Mouse (Mus musculus) forebrain, embryonic 16.5 days (tissue): ENCODE measurements around the gene Ikzf1. TPM values are rescaled to one million over a fixed set of nuclear protein-coding genes. Genes with fewer than 3 reads are reported as not detected.

Source experiments
- ATAC-seq: fragments of 200-750 bp; cut with Nextera tagmentation; 2 replicates; pipeline ENCODE4 v1.8.0; 2017; ENCODE audit warnings: mild to moderate bottlenecking, moderate library complexity
- H3K27ac ChIP-seq: fragments of 300-500 bp; sonication (generic); 2 replicates; pipeline ENCODE4 v1.5.1; 2014; ENCODE audit warnings: low read length, control low read depth
- H3K27me3 ChIP-seq: fragments of 300-500 bp; sonication (generic); replicated peaks from 2 replicates; pipeline ENCODE4 v1.6.1; 2014; ENCODE audit warnings: low read length; ENCODE audit not compliant: control insufficient read depth, insufficient read depth
- H3K36me3 ChIP-seq: fragments of 300-500 bp; sonication (generic); 2 replicates; pipeline ENCODE4 v1.6.1; 2014; ENCODE audit not compliant: control insufficient read depth, insufficient read depth
- H3K4me1 ChIP-seq: fragments of 300-500 bp; sonication (generic); replicated peaks from 2 replicates; pipeline ENCODE4 v1.6.1; 2014; ENCODE audit warnings: low read length; ENCODE audit not compliant: control insufficient read depth, insufficient read depth
- H3K4me2 ChIP-seq: fragments of 300-500 bp; sonication (generic); 2 replicates; pipeline ENCODE4 v1.6.1; 2014; ENCODE audit warnings: mild to moderate bottlenecking, low read length, control low read depth
- H3K4me3 ChIP-seq: fragments of 300-500 bp; sonication (generic); replicated peaks from 2 replicates; pipeline ENCODE4 v1.5.1; 2014; ENCODE audit warnings: mild to moderate bottlenecking, low read length, control low read depth
- H3K9ac ChIP-seq: fragments of 300-500 bp; sonication (generic); replicated peaks from 2 replicates; pipeline ENCODE4 v1.6.1; 2014; ENCODE audit warnings: low read depth, low read length, control low read depth
- H3K9me3 ChIP-seq: fragments of 300-500 bp; sonication (generic); 2 replicates; pipeline ENCODE4 v1.6.1; 2016; ENCODE audit warnings: low read length; ENCODE audit not compliant: control insufficient read depth
- whole genome bisulfite sequencing: fragments of 180-500 bp; shearing (Covaris S2); extraction: QIAGEN DNeasy Blood & Tissue Kit; methylation state at CpG from one replicate; pipeline ENCODE4 v1.1.7; 2014; 5-methylcytosine and 5-hydroxymethylcytosine counted together
- polyA plus RNA-seq: library from polyadenylated mRNA; unstranded; fragments of >200 nt; fragmentation: Nextera tagmentation; extraction: Ambion mirVana; gene quantifications from 2 replicates; pipeline ENCODE4 v1.2.1, GENCODE M21; 2015

The Ikzf1 gene
- polyA plus RNA-seq, 1 experiment from 2014 or later: 2.6 TPM

DNA sequence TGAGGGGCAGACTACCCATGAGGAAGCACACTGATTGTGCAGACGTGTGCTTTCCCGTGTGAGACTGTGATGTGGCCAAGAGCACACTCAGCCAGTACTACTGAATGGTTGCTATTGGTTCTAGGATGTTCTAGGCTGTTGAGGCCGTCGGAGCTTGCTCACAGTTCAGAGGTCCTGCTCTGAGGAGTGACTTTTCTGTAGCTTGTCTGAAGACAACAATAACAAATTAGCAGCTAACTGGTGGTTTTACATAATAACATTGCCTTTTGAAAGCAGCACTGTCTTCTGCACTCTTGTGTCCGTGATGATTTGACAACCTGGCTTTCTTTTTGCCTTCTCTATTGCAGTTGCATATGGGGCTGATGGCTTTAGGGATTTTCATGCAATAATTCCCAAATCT lies 55.8 kb downstream of the Ikzf1 start:
- H3K36me3 ChIP-seq: no peaks in the 10 kb centered on the region
- H3K4me1 ChIP-seq: no peaks in the 10 kb centered on the region
- H3K9me3 ChIP-seq: no peaks in the 10 kb centered on the region
- H3K9ac ChIP-seq: no peak overlapping the region
- 79% methylated on average over 5 of the region's 5 CpGs for WGBS
- no peak overlapping the region for H3K4me2 ChIP-seq
- ATAC-seq: no peak
- H3K27ac ChIP-seq: no peak overlapping the region
- no peak overlapping the region for H3K4me3 ChIP-seq
- no peaks in the 10 kb centered on the region for H3K27me3 ChIP-seq

DNA sequence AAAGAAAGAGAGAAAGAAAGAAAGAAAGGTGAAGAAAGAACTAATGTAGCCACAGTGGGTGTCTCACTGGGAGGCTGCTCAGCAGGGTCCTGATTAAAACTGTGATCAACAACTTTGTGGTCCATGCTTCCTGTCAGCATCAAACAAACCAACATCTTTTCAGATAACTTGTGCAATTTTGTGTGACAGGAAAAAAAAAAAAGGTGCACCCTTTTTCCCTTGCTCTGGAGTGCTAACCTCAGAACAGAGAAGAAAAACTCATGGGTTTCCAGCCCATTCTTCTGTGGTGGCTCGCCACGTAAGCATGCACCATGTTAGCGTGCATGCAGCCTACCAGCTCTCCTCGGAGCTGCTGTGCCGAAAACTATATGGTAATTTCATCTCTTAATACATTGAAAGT lies 56.8 kb downstream of the Ikzf1 start:
- no peak overlapping the region for H3K4me3 ChIP-seq
- no peak overlapping the region for H3K9ac ChIP-seq
- no peaks in the 10 kb centered on the region for H3K27me3 ChIP-seq
- H3K36me3 ChIP-seq: no peaks in the 10 kb centered on the region
- WGBS: 90% methylated on average over 5 of the region's 5 CpGs
- H3K9me3 ChIP-seq: no peaks in the 10 kb centered on the region
- H3K27ac ChIP-seq: no peak overlapping the region
- H3K4me2 ChIP-seq: no peak overlapping the region
- no peak for ATAC-seq
- H3K4me1 ChIP-seq: no peaks in the 10 kb centered on the region

DNA sequence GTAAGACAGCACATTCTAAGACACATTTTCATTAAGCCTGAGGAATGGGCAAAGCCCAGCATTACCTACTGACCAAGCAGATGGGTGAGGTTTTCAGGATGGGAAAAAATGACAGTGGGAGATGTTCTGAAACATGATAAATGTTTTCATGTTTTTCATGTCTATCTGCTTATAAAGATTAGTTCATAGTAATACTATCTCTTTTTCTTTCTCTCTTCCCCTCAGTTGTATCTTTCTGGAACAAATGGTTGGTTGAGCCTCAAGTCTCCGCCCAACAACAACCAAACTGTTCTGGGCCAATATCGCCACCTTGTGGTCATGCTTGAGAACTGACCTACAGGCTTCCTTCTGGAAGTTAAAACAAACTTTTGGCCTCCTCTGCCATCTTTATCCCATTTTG lies 57.8 kb downstream of the Ikzf1 start:
- WGBS: 36% methylated on average over 2 of the region's 2 CpGs
- no peak overlapping the region for H3K4me2 ChIP-seq
- H3K4me3 ChIP-seq: no peak overlapping the region
- no peak overlapping the region for H3K9ac ChIP-seq
- H3K36me3 ChIP-seq: no peaks in the 10 kb centered on the region
- ATAC-seq: no peak
- H3K9me3 ChIP-seq: no peaks in the 10 kb centered on the region
- no peak overlapping the region for H3K27ac ChIP-seq
- H3K27me3 ChIP-seq: no peaks in the 10 kb centered on the region
- no peaks in the 10 kb centered on the region for H3K4me1 ChIP-seq

DNA sequence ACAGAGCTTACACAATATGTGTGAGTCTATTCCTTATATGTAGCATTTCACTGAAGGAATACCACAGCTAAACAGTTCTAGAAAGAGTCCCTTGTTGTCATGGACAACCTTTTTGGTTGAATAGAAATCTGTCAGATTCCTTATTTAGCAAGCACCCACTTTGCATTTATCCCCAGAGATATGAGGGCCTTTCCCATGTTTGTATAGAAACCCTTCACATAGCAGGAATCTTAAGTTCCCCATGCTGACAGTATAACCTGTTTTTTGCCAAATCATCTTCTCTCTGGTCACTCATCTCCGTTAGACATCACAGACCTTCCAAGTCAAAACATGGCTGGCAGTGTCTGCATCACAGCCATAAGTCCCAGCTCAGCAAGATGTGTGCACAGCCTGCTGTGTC lies 59.4 kb downstream of the Ikzf1 start:
- Histone ChIP-seq H3K4me3 (no peak overlapping the region), H3K4me2 (no peak overlapping the region), H3K9me3 (no peaks in the 10 kb centered on the region), H3K27me3 (no peaks in the 10 kb centered on the region), H3K4me1 (no peaks in the 10 kb centered on the region), H3K36me3 (no peaks in the 10 kb centered on the region), H3K27ac (no peak overlapping the region), H3K9ac (no peak overlapping the region)
- 66% methylated on average over 1 of the region's 1 CpGs for WGBS
- no peak for ATAC-seq

DNA sequence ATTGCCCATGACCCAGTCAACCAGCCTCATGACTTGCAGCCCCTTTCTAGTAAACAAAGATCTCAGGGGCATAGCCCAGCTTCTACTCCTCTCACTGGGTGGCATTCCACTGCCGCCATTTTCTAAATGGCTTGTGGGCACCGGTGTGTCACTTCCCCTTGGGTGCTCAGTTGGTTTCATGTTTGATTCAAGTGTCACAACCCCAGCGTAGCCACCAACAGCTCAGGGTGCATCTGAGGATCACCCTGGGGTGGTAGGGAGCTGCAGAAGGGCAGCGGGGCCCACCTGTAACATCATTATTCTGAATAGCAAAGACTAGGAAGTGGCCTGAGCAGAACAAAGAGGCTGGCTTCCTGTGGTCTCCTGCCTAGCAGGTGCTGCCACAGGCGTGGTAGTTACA lies 66.3 kb downstream of the Ikzf1 start:
- no peak overlapping the region for H3K27ac ChIP-seq
- no peaks in the 10 kb centered on the region for H3K36me3 ChIP-seq
- H3K4me1 ChIP-seq: no peaks in the 10 kb centered on the region
- no peak overlapping the region for H3K4me3 ChIP-seq
- H3K9ac ChIP-seq: no peak overlapping the region
- no peak overlapping the region for H3K4me2 ChIP-seq
- no peak for ATAC-seq
- 90% methylated on average over 5 of the region's 5 CpGs for WGBS
- H3K9me3 ChIP-seq: no peaks in the 10 kb centered on the region
- no peaks in the 10 kb centered on the region for H3K27me3 ChIP-seq

DNA sequence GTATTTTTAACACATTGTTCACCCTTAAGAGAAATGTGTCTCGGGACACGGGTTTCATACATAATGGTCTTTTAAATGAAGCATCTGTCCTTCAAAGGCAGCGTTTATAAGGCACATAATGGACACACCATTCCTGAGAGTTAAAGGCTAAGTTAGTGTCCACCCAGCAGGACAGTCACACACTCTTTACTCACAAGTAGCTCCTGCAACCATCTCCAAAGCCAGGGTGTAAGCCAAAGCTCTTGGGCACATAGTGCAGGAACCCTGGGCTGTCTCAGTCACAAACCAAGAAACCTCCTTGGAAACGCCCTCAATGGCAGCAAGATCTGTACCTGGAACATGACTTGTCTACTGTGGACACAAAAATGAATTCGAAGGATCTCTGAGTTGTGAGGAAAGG lies 68.1 kb downstream of the Ikzf1 start:
- no peaks in the 10 kb centered on the region for H3K9me3 ChIP-seq
- WGBS: 77% methylated on average over 5 of the region's 5 CpGs
- H3K36me3 ChIP-seq: no peaks in the 10 kb centered on the region
- H3K4me1 ChIP-seq: no peaks in the 10 kb centered on the region
- no peak overlapping the region for H3K27ac ChIP-seq
- no peak overlapping the region for H3K9ac ChIP-seq
- H3K4me2 ChIP-seq: no peak overlapping the region
- no peak for ATAC-seq
- H3K4me3 ChIP-seq: no peak overlapping the region
- H3K27me3 ChIP-seq: no peaks in the 10 kb centered on the region

DNA sequence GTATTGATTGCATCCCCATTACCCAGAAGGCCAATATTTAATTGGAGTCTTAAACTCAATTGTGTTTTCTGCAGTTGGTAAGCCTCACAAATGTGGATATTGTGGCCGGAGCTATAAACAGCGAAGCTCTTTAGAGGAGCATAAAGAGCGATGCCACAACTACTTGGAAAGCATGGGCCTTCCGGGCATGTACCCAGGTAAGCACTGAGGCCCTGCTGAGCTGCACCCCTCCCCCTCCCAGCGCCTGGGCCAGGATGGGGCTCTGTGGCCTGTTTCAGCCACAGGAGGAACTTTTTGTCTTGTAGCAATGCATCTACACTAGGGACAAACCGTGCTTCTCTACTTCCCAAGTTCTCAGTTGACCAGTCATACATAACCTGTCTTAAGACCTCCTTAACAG lies 73.3 kb downstream of the Ikzf1 start:
- Histone ChIP-seq H3K9me3 (no peaks in the 10 kb centered on the region), H3K27ac (no peak overlapping the region), H3K9ac (no peak overlapping the region), H3K4me2 (no peak overlapping the region), H3K36me3 (no peaks in the 10 kb centered on the region), H3K27me3 (no peaks in the 10 kb centered on the region), H3K4me1 (no peaks in the 10 kb centered on the region), H3K4me3 (no peak overlapping the region)
- 76% methylated on average over 6 of the region's 6 CpGs for WGBS
- ATAC-seq: no peak

DNA sequence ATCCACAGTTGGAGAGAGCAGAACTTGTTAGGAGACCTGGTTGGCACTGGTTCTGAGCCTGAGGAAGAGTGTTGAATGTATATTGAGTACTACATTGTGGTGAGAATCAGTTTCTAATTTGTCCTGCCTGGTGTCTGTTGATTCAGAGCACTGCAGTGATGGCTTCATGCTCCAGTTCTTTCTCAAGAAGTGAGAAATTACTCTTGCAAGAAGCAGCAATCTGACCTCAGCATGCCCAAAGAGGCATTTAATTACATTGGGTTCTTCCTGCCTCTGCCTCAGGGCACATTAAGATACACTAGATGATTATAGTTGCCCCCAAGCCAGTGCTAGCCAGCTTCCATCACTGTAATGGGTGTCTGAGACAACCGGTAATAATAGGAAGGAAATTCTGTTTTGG lies 74.1 kb downstream of the Ikzf1 start:
- Histone ChIP-seq H3K9ac (no peak overlapping the region), H3K4me3 (no peak overlapping the region), H3K27ac (no peak overlapping the region), H3K9me3 (no peaks in the 10 kb centered on the region), H3K4me2 (no peak overlapping the region), H3K36me3 (no peaks in the 10 kb centered on the region), H3K27me3 (no peaks in the 10 kb centered on the region), H3K4me1 (no peaks in the 10 kb centered on the region)
- ATAC-seq: no peak
- 96% methylated on average over 1 of the region's 1 CpGs for WGBS

DNA sequence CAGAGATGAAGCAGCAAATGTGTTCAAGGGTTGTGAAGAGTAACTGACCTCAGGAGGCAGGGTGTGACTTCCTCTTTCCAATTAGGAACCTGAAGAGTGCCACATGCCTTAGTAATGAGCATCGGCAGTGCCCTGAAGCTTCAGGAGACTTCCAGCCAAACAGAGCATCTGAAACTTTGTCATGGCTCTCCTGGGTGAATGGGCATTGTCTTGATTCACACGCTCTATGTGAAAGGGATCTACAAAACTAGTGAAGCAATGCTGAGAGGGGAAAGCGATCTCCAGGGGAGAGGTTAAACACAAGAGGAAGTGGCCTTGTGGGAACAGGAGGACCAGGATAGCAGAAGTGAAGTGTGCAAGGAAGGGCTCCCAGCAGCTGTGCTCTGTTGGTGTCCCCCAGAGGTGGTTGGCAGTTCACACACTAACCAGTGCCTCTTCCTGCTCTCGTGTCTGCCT lies 78.4 kb downstream of the Ikzf1 start:
- no peak overlapping the region for H3K9ac ChIP-seq
- H3K4me3 ChIP-seq: no peak overlapping the region
- no peak for ATAC-seq
- H3K27me3 ChIP-seq: no peaks in the 10 kb centered on the region
- 71% methylated on average over 4 of the region's 4 CpGs for WGBS
- no peaks in the 10 kb centered on the region for H3K4me1 ChIP-seq
- no peak overlapping the region for H3K27ac ChIP-seq
- no peaks in the 10 kb centered on the region for H3K9me3 ChIP-seq
- no peak overlapping the region for H3K4me2 ChIP-seq
- no peaks in the 10 kb centered on the region for H3K36me3 ChIP-seq

DNA sequence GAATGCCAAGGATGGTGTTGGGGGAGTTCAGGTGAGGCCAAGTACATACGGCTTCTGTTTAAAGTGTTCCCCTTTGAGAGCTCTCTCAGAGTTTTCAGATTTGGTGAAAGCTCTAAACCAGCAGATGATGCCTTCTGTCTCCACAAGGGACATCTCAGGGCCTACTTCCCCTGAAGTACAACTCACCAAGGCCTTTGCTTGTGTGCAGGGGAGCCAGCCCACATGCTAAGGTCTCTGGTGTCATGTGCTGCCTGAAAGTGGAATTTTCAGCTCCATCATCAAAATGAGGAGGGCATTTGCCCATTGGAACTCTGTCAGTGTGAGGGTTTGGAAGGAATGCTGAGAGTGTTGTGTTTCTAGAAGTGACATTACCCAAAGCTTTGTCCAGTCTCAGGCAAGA lies 80.6 kb downstream of the Ikzf1 start:
- ATAC-seq: no peak
- Histone ChIP-seq H3K27ac (no peak overlapping the region), H3K4me3 (no peak overlapping the region), H3K9me3 (no peaks in the 10 kb centered on the region), H3K9ac (no peak overlapping the region), H3K27me3 (no peaks in the 10 kb centered on the region), H3K4me1 (no peaks in the 10 kb centered on the region), H3K36me3 (no peaks in the 10 kb centered on the region), H3K4me2 (no peak overlapping the region)
- WGBS: 72% methylated on average over 1 of the region's 1 CpGs
